Mouse (Mus musculus): ENCODE results near the gene 1700019D03Rik. TPM values are rescaled to one million over a fixed set of nuclear protein-coding genes. Genes with fewer than 3 reads are reported as not detected.
"Not testable (repeated sequence)": the region's sequence is repeated elsewhere in the genome, so short reads cannot be mapped to it uniquely, and the experiment has no call there.

The 1700019D03Rik gene
- polyA plus RNA-seq, 1 experiment from 2014 or later, result 7.5 TPM

GRCm38 (mm10) chr1:52953548-52953947 lies 66.4 kb downstream of the 1700019D03Rik start:
- no peak overlapping the region for H3K4me3 ChIP-seq (replicated peaks)
- H3K9ac ChIP-seq, result no peak overlapping the region

GRCm38 (mm10) chr1:52952551-52953397 lies 67.2 kb downstream of the 1700019D03Rik start:
- no peaks in the 10 kb centered on the region for H3K36me3 ChIP-seq
- ATAC-seq (ENCODE audit: low read depth), result peak; percentile 30
- H3K9me3 ChIP-seq (replicated peaks), result no peaks in the 10 kb centered on the region
- no peak for DNase-seq
- peak overlapping the region; percentile 73 for H3K4me2 ChIP-seq
- H3K9ac ChIP-seq, result peak overlapping the region; percentile 56
- peaks cover 15% of the 10 kb centered on the region for H3K27me3 ChIP-seq
- H3K27ac ChIP-seq, result peak overlapping the region; percentile 61
- WGBS (ENCODE audit: insufficient replicate concordance), result 2% methylated on average over 47 of the region's 47 CpGs
- H3K4me1 ChIP-seq (replicated peaks), result peaks cover 10% of the 10 kb centered on the region; the same call in 1 of the 2 replicates
- peak overlapping the region; percentile 58 for H3K4me3 ChIP-seq (replicated peaks)

More at GRCm38 (mm10) chr1:52953548-52953947, 66.4 kb downstream of the 1700019D03Rik start:
- WGBS (ENCODE audit: insufficient replicate concordance), result 39% methylated on average over 4 of the region's 4 CpGs
- peaks cover 10% of the 10 kb centered on the region; the same call in 1 of the 2 replicates for H3K4me1 ChIP-seq (replicated peaks)
- ATAC-seq (ENCODE audit: low read depth), result no peak
- no peaks in the 10 kb centered on the region for H3K36me3 ChIP-seq
- DNase-seq, result no peak
- no peak overlapping the region for H3K27ac ChIP-seq
- peak overlapping the region; percentile 73 for H3K4me2 ChIP-seq
- no peaks in the 10 kb centered on the region for H3K9me3 ChIP-seq (replicated peaks)
- peaks cover 15% of the 10 kb centered on the region for H3K27me3 ChIP-seq

- Histone ChIP-seq H3K9ac (peak overlapping the region; percentile 56; the same call in 1 of the 2 replicates), H3K9me3 (replicated peaks) (no peaks in the 10 kb centered on the region), H3K4me2 (peak overlapping the region; percentile 73), H3K4me3 (replicated peaks) (peak overlapping the region; percentile 58), H3K27ac (0 out of 2 replicates have a peak overlapping the region, but pooled peaks have one; percentile 32), H3K36me3 (no peaks in the 10 kb centered on the region), H3K27me3 (peaks cover 15% of the 10 kb centered on the region), H3K4me1 (replicated peaks) (peaks cover 10% of the 10 kb centered on the region; the same call in 1 of the 2 replicates)
- DNase-seq (no peak), ATAC-seq (ENCODE audit: low read depth) (no peak)
- 7% methylated on average over 5 of the region's 5 CpGs for WGBS (ENCODE audit: insufficient replicate concordance)
Measured at GRCm38 (mm10) chr1:52952143-52952542, 67.8 kb downstream of the 1700019D03Rik start.

GRCm38 (mm10) chr1:52951146-52951868 lies 68.7 kb downstream of the 1700019D03Rik start:
- Histone ChIP-seq H3K9me3 (replicated peaks) (no peaks in the 10 kb centered on the region), H3K9ac (no peak overlapping the region), H3K27ac (no peak overlapping the region; the same call in 1 of the 2 replicates), H3K4me1 (replicated peaks) (peaks cover 10% of the 10 kb centered on the region; the same call in 1 of the 2 replicates), H3K36me3 (no peaks in the 10 kb centered on the region), H3K27me3 (peaks cover 15% of the 10 kb centered on the region), H3K4me3 (replicated peaks) (no peak overlapping the region), H3K4me2 (peak overlapping the region; percentile 26; the same call in 1 of the 2 replicates)
- DNase-seq, result no peak
- peak; percentile 69 for ATAC-seq (ENCODE audit: low read depth)
- 12% methylated on average over 5 of the region's 5 CpGs for WGBS (ENCODE audit: insufficient replicate concordance)

GRCm38 (mm10) chr1:52947895-52948294 lies 72.1 kb downstream of the 1700019D03Rik start:
- Histone ChIP-seq H3K27me3 (peaks cover 9% of the 10 kb centered on the region), H3K4me2 (no peak overlapping the region), H3K9ac (no peak overlapping the region), H3K9me3 (replicated peaks) (no peaks in the 10 kb centered on the region), H3K4me3 (replicated peaks) (no peak overlapping the region), H3K4me1 (replicated peaks) (peaks cover 10% of the 10 kb centered on the region; the same call in 1 of the 2 replicates), H3K27ac (no peak overlapping the region), H3K36me3 (no peaks in the 10 kb centered on the region)
- no peak for ATAC-seq (ENCODE audit: low read depth)
- no peak for DNase-seq
- WGBS (ENCODE audit: insufficient replicate concordance), result 68% methylated on average over 5 of the region's 5 CpGs

- Histone ChIP-seq H3K4me2 (no peak overlapping the region), H3K9me3 (replicated peaks) (0 out of 2 replicates have a peak, but pooled peaks cover 5% of the 10 kb centered on the region), H3K36me3 (no peaks in the 10 kb centered on the region), H3K9ac (no peak overlapping the region), H3K27ac (no peak overlapping the region), H3K4me3 (replicated peaks) (no peak overlapping the region), H3K4me1 (replicated peaks) (no peaks in the 10 kb centered on the region), H3K27me3 (no peaks in the 10 kb centered on the region)
- DNase-seq (no peak), ATAC-seq (ENCODE audit: low read depth) (no peak)
- WGBS (ENCODE audit: insufficient replicate concordance), result 64% methylated on average over 1 of the region's 1 CpGs
Measured at GRCm38 (mm10) chr1:52939021-52939420, 81.0 kb downstream of the 1700019D03Rik start.

- no peak overlapping the region for H3K4me2 ChIP-seq
- 75% methylated on average over 5 of the region's 5 CpGs for WGBS (ENCODE audit: insufficient replicate concordance)
- H3K9me3 ChIP-seq (replicated peaks), result 0 out of 2 replicates have a peak, but pooled peaks cover 5% of the 10 kb centered on the region
- H3K4me3 ChIP-seq (replicated peaks), result no peak overlapping the region
- no peaks in the 10 kb centered on the region for H3K27me3 ChIP-seq
- DNase-seq, result no peak
- no peaks in the 10 kb centered on the region for H3K36me3 ChIP-seq
- no peaks in the 10 kb centered on the region for H3K4me1 ChIP-seq (replicated peaks)
- no peak for ATAC-seq (ENCODE audit: low read depth)
- H3K9ac ChIP-seq, result no peak overlapping the region
- H3K27ac ChIP-seq, result no peak overlapping the region
Measured at GRCm38 (mm10) chr1:52934494-52934893, 85.5 kb downstream of the 1700019D03Rik start.

GRCm38 (mm10) chr1:52924482-52924881 lies 95.5 kb downstream of the 1700019D03Rik start:
- H3K4me3 ChIP-seq (replicated peaks); H3K27me3 ChIP-seq; H3K9me3 ChIP-seq (replicated peaks); H3K27ac ChIP-seq; H3K4me1 ChIP-seq (replicated peaks); H3K36me3 ChIP-seq; ATAC-seq (ENCODE audit: low read depth); H3K4me2 ChIP-seq; H3K9ac ChIP-seq; DNase-seq: not testable (repeated sequence)
- WGBS (ENCODE audit: insufficient replicate concordance), result 14% methylated on average over 1 of the region's 1 CpGs

- DNase-seq; H3K4me3 ChIP-seq (replicated peaks); H3K36me3 ChIP-seq; H3K9ac ChIP-seq; H3K9me3 ChIP-seq (replicated peaks); H3K4me1 ChIP-seq (replicated peaks); H3K4me2 ChIP-seq; H3K27me3 ChIP-seq; H3K27ac ChIP-seq; ATAC-seq (ENCODE audit: low read depth): not testable (repeated sequence)
Measured at GRCm38 (mm10) chr1:52918897-52919296, 101.1 kb downstream of the 1700019D03Rik start.

GRCm38 (mm10) chr1:52916655-52917054 lies 103.3 kb downstream of the 1700019D03Rik start:
- Histone ChIP-seq H3K9me3 (replicated peaks) (no peaks in the 10 kb centered on the region), H3K9ac (no peak overlapping the region), H3K27me3 (no peaks in the 10 kb centered on the region), H3K4me3 (replicated peaks) (no peak overlapping the region), H3K36me3 (no peaks in the 10 kb centered on the region; the same call in 1 of the 2 replicates), H3K4me1 (replicated peaks) (no peaks in the 10 kb centered on the region), H3K27ac (no peak overlapping the region), H3K4me2 (no peak overlapping the region)
- DNase-seq, result no peak
- WGBS (ENCODE audit: insufficient replicate concordance), result 55% methylated on average over 2 of the region's 2 CpGs
- ATAC-seq (ENCODE audit: low read depth), result peak; percentile 86

GRCm38 (mm10) chr1:52909783-52910182 lies 110.2 kb downstream of the 1700019D03Rik start:
- WGBS (ENCODE audit: insufficient replicate concordance), result 52% methylated on average over 3 of the region's 3 CpGs
- no peak for DNase-seq
- 0 out of 2 replicates have a peak, but pooled peaks cover 4% of the 10 kb centered on the region for H3K36me3 ChIP-seq

More at GRCm38 (mm10) chr1:52909783-52910182, 110.2 kb downstream of the 1700019D03Rik start:
- Histone ChIP-seq H3K4me1 (replicated peaks) (no peaks in the 10 kb centered on the region), H3K4me2 (no peak overlapping the region), H3K27me3 (no peaks in the 10 kb centered on the region), H3K27ac (no peak overlapping the region), H3K4me3 (replicated peaks) (no peak overlapping the region), H3K9me3 (replicated peaks) (no peaks in the 10 kb centered on the region), H3K9ac (no peak overlapping the region)
- no peak for ATAC-seq (ENCODE audit: low read depth)

Data from liver, embryonic 13.5 days (tissue).